Mouse (Mus musculus) cerebellum, adult 2 months (tissue): Measurements from ENCODE around the gene Fntb.

Source experiments
- CTCF ChIP-seq: fragments of 200-500 bp; IDR thresholded peaks from 2 replicates; pipeline ENCODE4 v1.5.1; 2011; ENCODE audit warnings: low read depth, mild to moderate bottlenecking, control low read depth, low read length, moderate library complexity, borderline replicate concordance; ENCODE audit not compliant: insufficient read depth
- POLR2A ChIP-seq: fragments of 200-500 bp; IDR thresholded peaks from 2 replicates; pipeline ENCODE4 v1.6.1; 2011; ENCODE audit warnings: low read length, control low read depth, borderline replicate concordance; ENCODE audit not compliant: insufficient read depth

- TF ChIP-seq CTCF (no peak), POLR2A (no peak)
These were observed 15.5 kb downstream of the Fntb start for GRCm38 (mm10) chr12:76780639-76781468.
